Mouse (Mus musculus) ovary, postnatal 14 days (tissue): ENCODE measurements around the gene Cnpy1.

Experiments
- DNase-seq: peaks from one replicate; pipeline ENCODE4 v3.0.0; 2022; ENCODE audit warnings: low spot score

Gene Cnpy1

GRCm38 (mm10) chr5:28245574-28245973 lies at the start of gene Cnpy1:
Cnpy1 (minus strand) TSS chr5:28245806.
- no peak for DNase-seq

GRCm38 (mm10) chr5:28293990-28294389 lies 48.4 kb upstream of the Cnpy1 start:
- peak; percentile 88 for DNase-seq

- no peak for DNase-seq
Measured at GRCm38 (mm10) chr5:28292281-28292680, 46.7 kb upstream of the Cnpy1 start.

GRCm38 (mm10) chr5:28291118-28291850 lies 45.7 kb upstream of the Cnpy1 start:
- DNase-seq, result no peak

- no peak for DNase-seq
Measured at GRCm38 (mm10) chr5:28290630-28291029, 45.0 kb upstream of the Cnpy1 start.

- no peak for DNase-seq
Measured at GRCm38 (mm10) chr5:28289111-28289510, 43.5 kb upstream of the Cnpy1 start.

GRCm38 (mm10) chr5:28277279-28277678 lies 31.7 kb upstream of the Cnpy1 start:
- DNase-seq, result no peak

GRCm38 (mm10) chr5:28272836-28273235 lies 27.2 kb upstream of the Cnpy1 start:
- DNase-seq, result no peak

- DNase-seq, result no peak
Measured at GRCm38 (mm10) chr5:28269469-28269991, 23.9 kb upstream of the Cnpy1 start.

- DNase-seq, result no peak
Measured at GRCm38 (mm10) chr5:28267576-28267975, 22.0 kb upstream of the Cnpy1 start.

GRCm38 (mm10) chr5:28265653-28266052 lies 20.0 kb upstream of the Cnpy1 start:
- no peak for DNase-seq

GRCm38 (mm10) chr5:28263852-28264251 lies 18.2 kb upstream of the Cnpy1 start:
- DNase-seq, result no peak

- DNase-seq, result no peak
Measured at GRCm38 (mm10) chr5:28262070-28262469, 16.5 kb upstream of the Cnpy1 start.

GRCm38 (mm10) chr5:28259939-28260338 lies 14.3 kb upstream of the Cnpy1 start:
- DNase-seq, result no peak

GRCm38 (mm10) chr5:28259385-28259784 lies 13.8 kb upstream of the Cnpy1 start:
- no peak for DNase-seq

- no peak for DNase-seq
Measured at GRCm38 (mm10) chr5:28257816-28258215, 12.2 kb upstream of the Cnpy1 start.

- no peak for DNase-seq
Measured at GRCm38 (mm10) chr5:28252999-28253398, 7.4 kb upstream of the Cnpy1 start.

- no peak for DNase-seq
Measured at GRCm38 (mm10) chr5:28252260-28252659, 6.7 kb upstream of the Cnpy1 start.

GRCm38 (mm10) chr5:28251211-28251764 lies 5.7 kb upstream of the Cnpy1 start:
- no peak for DNase-seq

- DNase-seq, result no peak
Measured at GRCm38 (mm10) chr5:28250479-28250878, 4.9 kb upstream of the Cnpy1 start.

GRCm38 (mm10) chr5:28245121-28245520 lies 485 bp downstream of the Cnpy1 start:
- no peak for DNase-seq

GRCm38 (mm10) chr5:28243501-28244177 lies 2.0 kb downstream of the Cnpy1 start:
- DNase-seq, result no peak

GRCm38 (mm10) chr5:28241423-28241822 lies 4.2 kb downstream of the Cnpy1 start:
- DNase-seq, result no peak
